Mouse (Mus musculus) thymus, postnatal 4 days (tissue): ENCODE results near the gene Angel1.

Source experiments
- DNase-seq: peaks from one replicate; pipeline ENCODE4 v3.0.0; 2021

Gene Angel1

DNA sequence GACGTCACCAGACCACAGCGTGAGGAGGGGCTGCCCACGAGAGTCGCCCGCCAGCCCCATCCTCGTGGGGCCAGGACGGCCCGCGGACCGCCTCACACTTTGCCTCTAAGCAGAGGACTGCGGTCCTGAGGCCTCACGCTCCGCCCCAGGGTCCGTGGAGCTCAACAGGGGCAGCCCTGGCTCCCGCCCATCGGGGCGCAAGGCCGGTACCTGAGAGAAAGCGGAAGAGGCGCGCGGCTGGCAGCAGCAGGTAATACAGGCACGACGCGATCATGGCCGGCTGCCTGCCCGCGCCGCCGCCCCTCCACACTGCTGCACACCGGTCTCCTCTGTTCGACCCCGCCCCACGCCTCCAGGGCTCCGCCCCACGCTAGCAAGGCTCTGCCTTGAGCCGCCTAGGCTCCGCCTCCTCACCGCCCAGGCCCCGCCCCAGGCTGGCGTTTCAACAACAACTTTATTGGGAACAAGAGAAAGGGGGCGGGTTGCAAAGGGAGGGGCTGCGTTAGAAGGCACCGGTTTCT is at the start of gene Angel1:
Angel1 (minus strand) TSS at position 341 of the 521 bp plus-strand sequence.
- DNase-seq: peak; percentile 100

- no peak for DNase-seq
Measured at GRCm38 (mm10) chr12:86775561-86776280, 49.5 kb upstream of the Angel1 start.

DNA sequence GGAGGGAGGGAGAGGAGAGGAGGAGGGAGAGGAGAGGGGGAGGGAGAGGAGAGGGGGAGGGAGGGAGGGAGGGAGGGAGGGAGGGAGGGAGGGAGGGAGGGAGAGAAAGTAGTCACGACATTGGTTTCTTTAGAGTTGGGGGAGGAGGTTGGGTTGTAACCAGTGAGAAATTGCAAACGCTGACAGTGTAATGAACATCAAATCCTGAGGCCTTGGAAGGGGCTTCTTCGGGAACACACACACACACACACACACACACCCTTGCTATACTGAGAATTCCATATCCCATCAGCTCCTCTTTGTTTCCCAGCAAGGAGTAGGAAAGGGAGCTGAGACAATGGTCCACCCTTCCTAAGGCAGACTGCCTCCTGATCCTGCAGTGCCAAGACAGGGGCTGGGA is 46.3 kb upstream of the Angel1 start:
- no peak for DNase-seq

GRCm38 (mm10) chr12:86771823-86772427 is 45.7 kb upstream of the Angel1 start:
- DNase-seq: peak; percentile 97

DNA sequence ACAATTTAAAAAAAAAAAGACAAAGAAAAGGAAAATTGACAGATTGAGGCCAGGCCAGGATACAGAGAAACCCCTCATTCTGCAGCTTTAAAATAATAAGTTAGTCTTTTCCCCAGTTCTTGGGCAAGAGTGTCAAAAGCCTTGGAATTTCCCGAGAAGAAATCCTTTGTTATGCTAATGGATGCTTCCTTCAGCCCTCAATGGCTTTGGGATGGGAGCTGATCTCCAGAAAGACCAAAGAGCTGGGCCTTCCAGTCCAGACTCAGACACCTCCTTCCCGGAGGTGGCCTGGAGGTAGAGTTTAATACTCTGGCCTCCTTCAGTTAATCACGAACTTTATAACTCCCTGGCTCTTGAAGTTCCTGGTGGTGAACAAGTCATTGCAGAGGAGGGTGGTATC is 44.7 kb upstream of the Angel1 start:
- DNase-seq: no peak

- no peak for DNase-seq
Measured at GRCm38 (mm10) chr12:86770261-86770670, 44.0 kb upstream of the Angel1 start.

DNA sequence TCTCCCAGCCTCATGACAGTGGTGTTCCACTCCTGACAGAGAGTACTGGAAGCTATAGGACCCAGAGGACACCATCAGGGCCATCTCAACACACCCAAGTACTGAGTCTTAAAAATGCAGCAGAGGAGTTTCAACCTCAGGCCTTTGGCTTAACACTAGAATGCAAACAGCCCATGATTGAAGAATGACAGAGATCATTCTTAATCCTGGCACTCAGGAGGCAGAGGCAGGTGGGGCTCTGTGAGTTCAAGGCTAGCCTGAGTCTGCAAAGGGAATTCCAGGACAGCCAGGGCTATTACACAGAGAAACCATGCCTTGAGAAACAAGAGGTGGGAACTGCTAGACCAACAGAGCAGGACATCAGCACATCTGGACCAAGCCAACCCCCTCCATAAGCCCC is 43.6 kb upstream of the Angel1 start:
- no peak for DNase-seq

- peak; percentile 92 for DNase-seq
Measured at GRCm38 (mm10) chr12:86768986-86769580, 42.8 kb upstream of the Angel1 start.

- peak; percentile 58 for DNase-seq
Measured at GRCm38 (mm10) chr12:86767868-86768631, 41.8 kb upstream of the Angel1 start.

- no peak for DNase-seq
Measured at GRCm38 (mm10) chr12:86766467-86766866, 40.2 kb upstream of the Angel1 start.

GRCm38 (mm10) chr12:86764060-86764459 is 37.8 kb upstream of the Angel1 start:
- no peak for DNase-seq

DNA sequence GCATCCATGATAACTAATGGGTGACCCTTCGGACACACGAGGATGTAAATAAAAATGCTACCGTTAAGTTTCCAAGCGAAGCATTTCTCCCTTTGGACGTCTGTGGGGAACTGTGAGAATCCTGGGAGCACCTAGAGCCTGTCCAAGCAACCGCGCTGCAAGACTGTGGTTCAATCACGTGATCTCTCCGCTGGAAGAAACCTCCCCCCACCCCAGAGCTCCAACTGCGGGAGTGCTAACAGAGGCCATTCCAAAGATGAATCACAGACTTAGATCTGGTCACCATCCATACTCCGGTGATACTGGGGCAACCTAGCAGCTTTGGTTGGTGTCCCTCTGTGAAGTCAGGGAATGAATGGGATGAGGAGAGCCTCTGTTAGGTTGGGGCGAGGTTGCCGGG is 34.8 kb upstream of the Angel1 start:
- no peak for DNase-seq

DNA sequence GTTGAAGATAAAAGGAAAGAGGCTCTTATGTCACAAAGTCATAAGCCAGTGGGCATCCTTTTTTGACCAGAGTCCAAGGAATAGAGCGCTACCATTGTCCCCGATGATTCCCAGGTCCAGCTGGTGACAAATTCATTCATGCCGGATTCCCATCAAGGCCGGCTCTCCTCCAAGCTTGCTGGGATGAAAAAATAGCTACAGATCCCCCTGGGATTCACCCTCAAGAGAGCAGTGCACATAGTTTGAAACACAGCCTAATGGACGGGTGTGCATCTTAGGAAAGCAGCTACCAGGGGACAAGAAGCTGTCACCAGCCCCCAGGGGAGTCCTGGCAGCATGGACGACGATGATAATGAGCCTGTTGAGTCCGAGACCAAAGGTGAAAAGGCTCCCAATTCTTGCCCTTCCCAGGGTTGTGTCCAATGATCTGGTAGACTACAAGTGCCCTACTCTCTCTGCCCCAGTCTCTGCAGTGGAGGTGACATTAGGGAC is 8.1 kb upstream of the Angel1 start, which contains the start of gene Lrrc74a:
Lrrc74a (plus strand) TSS at position 51 of the 492 bp plus-strand sequence.
- no peak for DNase-seq

- no peak for DNase-seq
Measured at GRCm38 (mm10) chr12:86725706-86726105, 554 bp downstream of the Angel1 start.

DNA sequence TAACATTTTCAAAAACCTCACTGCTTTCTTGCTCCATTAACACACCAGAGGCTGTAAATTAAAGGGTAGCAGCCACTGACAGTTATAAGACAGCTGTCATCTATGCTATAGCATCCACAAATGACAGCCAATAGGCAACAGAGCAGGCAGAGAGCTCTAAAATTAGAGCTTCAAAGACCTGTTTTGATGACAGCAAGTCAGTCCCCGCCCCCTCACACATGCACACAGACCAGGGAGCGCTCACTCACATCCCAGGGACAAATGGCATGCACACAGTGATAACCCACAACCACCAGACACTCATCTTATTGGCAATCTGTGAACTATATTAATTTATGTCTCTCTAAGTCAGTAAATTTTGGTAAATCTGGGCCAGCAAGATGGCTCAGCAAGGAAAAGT is 2.0 kb downstream of the Angel1 start:
- peak; percentile 43 for DNase-seq

GRCm38 (mm10) chr12:86721453-86721852 is 4.8 kb downstream of the Angel1 start:
- DNase-seq: no peak

- no peak for DNase-seq
Measured at GRCm38 (mm10) chr12:86719961-86720639, 6.2 kb downstream of the Angel1 start.

DNA sequence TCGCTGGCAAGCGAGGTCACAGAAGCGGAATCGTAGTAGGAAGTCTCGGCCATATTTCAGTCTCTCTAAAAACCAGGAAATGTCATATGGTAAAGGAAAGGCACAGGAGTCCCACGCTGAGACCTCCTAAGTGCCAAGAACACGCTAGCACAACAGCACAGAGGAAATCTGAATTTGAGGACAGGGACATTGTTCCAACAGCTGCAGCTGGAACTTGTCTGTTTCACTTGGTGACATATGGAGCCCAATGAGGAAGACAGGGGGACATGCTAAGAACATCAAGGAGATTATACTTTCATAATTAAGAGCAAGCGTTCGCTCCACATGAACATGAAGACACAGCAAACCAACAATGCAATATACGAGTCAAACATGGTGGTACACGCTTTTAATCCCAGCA is 9.3 kb downstream of the Angel1 start:
- DNase-seq: no peak

DNA sequence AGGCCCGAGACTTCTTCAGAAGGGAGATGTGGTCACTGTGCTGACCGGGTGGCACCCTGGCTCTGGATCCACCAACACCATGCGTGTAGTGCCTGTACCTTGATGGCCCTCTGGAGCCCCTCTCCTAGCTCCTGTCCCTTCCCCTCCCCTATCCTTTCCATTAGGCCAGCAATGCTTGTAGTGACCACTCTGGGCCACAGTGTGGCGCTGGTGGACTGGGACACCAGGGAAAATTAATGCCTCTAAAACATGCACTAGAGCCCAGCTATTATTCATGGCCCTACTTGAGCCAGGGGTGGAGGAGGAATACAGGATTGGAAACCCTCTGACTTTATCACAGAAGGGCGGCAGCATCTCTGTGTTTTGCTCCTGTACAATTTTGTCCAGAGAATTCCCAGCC is 10.9 kb downstream of the Angel1 start:
- peak; percentile 83 for DNase-seq

DNA sequence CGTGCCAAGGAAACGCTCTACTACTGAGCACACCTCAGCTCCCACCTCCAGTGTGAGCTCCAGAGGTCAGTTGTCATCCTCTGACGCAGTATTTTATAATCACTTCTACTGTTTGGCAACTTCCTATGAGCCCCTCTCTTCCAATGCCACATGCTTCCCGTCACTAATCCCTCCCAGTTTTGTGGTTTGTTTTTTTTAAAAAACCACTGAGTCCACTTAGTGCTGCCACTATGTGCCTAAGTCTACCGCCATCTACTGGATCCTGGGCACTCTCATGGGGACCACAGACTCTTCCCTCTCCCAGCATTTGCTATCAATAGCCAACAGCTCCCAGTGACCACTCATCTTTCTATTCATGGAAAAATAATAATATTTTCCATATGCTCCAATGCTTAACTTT is 12.2 kb downstream of the Angel1 start:
- DNase-seq: no peak

DNA sequence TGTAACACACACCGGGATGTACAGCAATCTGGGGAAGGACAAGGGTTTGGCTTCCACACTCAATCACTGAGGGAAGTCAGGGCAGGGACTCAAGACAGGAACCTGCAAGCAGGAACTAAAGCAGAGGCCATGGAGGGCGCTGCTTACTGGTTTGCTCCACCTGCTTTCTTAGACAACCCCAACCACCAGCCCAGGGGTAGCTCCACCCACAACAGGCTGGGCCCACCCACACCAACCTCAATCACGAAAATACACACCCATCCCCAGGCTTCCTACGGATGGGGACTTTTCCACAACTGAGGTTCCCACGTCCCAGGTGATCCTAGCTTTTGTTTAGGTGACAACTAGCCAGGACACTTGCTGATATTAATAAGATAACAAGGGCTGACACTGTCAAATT is 20.4 kb downstream of the Angel1 start:
- DNase-seq: no peak

GRCm38 (mm10) chr12:86702690-86703089 is 23.6 kb downstream of the Angel1 start:
- DNase-seq: no peak
